Mouse (Mus musculus): Measurements from ENCODE around the gene Utrn. TPM values are rescaled to one million over a fixed set of nuclear protein-coding genes. Genes with fewer than 3 reads are reported as not detected.

Gene Utrn
- polyA plus RNA-seq, 1 experiment: 159 TPM

DNA sequence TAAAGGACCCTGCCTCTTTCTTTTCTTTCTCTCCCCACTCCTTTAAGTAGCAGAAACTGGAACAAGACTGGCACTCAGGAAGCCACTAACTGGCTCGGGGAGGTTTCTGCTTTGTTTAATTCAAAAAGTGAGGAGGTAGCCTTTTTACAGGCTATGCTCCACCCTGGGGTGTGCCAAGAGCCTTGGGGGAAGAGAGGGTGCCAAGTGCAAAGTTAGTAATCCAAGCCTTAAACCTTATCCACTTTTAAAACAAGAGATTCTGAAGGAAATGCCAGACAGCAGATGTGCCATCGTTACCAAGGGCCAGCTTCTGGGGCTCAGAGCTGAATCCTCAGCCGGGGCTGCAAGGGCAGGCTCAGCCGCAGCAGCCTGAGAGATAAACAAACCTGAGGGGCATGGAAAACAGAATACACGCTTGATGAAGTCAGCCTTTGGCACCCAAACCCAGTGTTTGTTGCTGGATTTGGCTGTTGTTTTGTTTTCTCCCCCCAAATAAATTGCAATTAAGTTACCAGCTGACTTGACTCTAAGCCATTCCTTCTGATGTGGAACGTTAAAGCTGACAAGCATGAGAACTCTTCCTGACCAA, 322.0 kb downstream of the Utrn start:
- no peaks in the 10 kb centered on the region for H3K4me1 ChIP-seq (ENCODE audit: control insufficient read depth, insufficient read depth, low read length)
- H3K36me3 ChIP-seq (ENCODE audit: control insufficient read depth, insufficient read depth, low read length, poor library complexity, severe bottlenecking): 0 out of 2 replicates have a peak, but pooled peaks cover 4% of the 10 kb centered on the region
- peak overlapping the region; percentile 40 for H3K4me3 ChIP-seq (ENCODE audit: low read depth, low read length)
- TF ChIP-seq POLR2A (IDR thresholded peaks at IDR 0.05; ENCODE audit: insufficient read depth, low read length) (no peak), CTCF (IDR thresholded peaks at IDR 0.05; ENCODE audit: low read depth, low read length) (no peak), EP300 (IDR thresholded peaks at IDR 0.05; ENCODE audit: insufficient read depth, low read depth, low read length) (no peak)
- peak overlapping the region; percentile 31 for H3K9ac ChIP-seq (ENCODE audit: low read depth, poor library complexity, severe bottlenecking)
- no peaks in the 10 kb centered on the region for H3K27me3 ChIP-seq (ENCODE audit: control insufficient read depth, insufficient read depth, low read length, poor library complexity, severe bottlenecking)
- H3K9me3 ChIP-seq (replicated peaks; ENCODE audit: control insufficient read depth, insufficient read depth, low read length, poor library complexity, severe bottlenecking): no peaks in the 10 kb centered on the region
- H3K27ac ChIP-seq (ENCODE audit: insufficient read depth, low read length): no peak overlapping the region

DNA sequence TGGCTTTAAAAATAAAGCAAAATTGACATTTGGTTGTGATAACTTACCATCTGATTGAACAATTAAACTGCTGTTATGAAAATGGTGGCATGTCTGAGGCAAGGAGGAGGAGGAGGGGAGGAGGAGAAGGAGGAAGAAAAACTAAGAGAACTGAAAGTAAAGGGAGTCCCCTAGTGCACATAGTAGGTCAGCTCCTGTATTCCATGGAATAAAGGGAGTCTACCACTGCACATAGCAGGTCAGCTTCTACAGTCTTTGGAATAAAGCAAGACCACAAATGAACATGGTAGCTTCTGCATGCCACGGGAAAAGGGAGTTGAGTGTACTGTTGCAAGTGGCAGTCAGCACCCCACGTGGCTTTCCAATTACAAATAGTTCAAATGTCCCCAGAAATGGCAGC, 323.7 kb downstream of the Utrn start:
- Histone ChIP-seq H3K9me3 (replicated peaks; ENCODE audit: control insufficient read depth, insufficient read depth, low read length, poor library complexity, severe bottlenecking) (no peaks in the 10 kb centered on the region), H3K4me1 (ENCODE audit: control insufficient read depth, insufficient read depth, low read length) (no peaks in the 10 kb centered on the region), H3K27me3 (ENCODE audit: control insufficient read depth, insufficient read depth, low read length, poor library complexity, severe bottlenecking) (no peaks in the 10 kb centered on the region), H3K4me3 (ENCODE audit: low read depth, low read length) (no peak overlapping the region), H3K9ac (ENCODE audit: low read depth, poor library complexity, severe bottlenecking) (0 out of 2 replicates have a peak overlapping the region, but pooled peaks have one; percentile 31), H3K36me3 (ENCODE audit: control insufficient read depth, insufficient read depth, low read length, poor library complexity, severe bottlenecking) (0 out of 2 replicates have a peak, but pooled peaks cover 4% of the 10 kb centered on the region), H3K27ac (ENCODE audit: insufficient read depth, low read length) (no peak overlapping the region)
- TF ChIP-seq CTCF (IDR thresholded peaks at IDR 0.05; ENCODE audit: low read depth, low read length): no peak

DNA sequence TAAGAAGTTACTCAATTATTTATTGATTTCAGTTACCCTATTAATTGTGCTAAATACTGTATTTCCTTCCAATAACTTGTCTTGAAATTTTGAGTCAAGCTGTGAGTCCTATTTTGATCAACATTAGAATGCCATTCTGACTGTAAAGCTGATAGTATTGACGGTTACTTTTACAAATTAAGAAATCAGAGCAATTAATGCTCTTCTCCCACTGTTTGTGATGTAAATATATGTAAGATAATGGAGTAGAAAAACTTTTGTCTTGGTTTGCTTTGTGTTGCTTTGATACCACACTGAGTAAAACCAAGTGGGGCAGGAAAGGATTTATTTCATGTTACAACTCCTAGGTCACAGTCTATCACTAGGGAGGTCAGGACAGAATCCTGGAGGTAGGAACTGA, 327.4 kb downstream of the Utrn start:
- Histone ChIP-seq H3K4me3 (ENCODE audit: low read depth, low read length) (no peak overlapping the region), H3K9me3 (replicated peaks; ENCODE audit: control insufficient read depth, insufficient read depth, low read length, poor library complexity, severe bottlenecking) (no peaks in the 10 kb centered on the region), H3K27me3 (ENCODE audit: control insufficient read depth, insufficient read depth, low read length, poor library complexity, severe bottlenecking) (no peaks in the 10 kb centered on the region), H3K4me1 (ENCODE audit: control insufficient read depth, insufficient read depth, low read length) (no peaks in the 10 kb centered on the region), H3K9ac (ENCODE audit: low read depth, poor library complexity, severe bottlenecking) (no peak overlapping the region), H3K36me3 (ENCODE audit: control insufficient read depth, insufficient read depth, low read length, poor library complexity, severe bottlenecking) (peaks cover 9% of the 10 kb centered on the region), H3K27ac (ENCODE audit: insufficient read depth, low read length) (no peak overlapping the region)
- TF ChIP-seq CTCF (IDR thresholded peaks at IDR 0.05; ENCODE audit: low read depth, low read length): no peak
- no peak for TF ChIP-seq EP300 (IDR thresholded peaks at IDR 0.05; ENCODE audit: insufficient read depth, low read depth, low read length)
- no peak for TF ChIP-seq POLR2A (IDR thresholded peaks at IDR 0.05; ENCODE audit: insufficient read depth, low read length)

DNA sequence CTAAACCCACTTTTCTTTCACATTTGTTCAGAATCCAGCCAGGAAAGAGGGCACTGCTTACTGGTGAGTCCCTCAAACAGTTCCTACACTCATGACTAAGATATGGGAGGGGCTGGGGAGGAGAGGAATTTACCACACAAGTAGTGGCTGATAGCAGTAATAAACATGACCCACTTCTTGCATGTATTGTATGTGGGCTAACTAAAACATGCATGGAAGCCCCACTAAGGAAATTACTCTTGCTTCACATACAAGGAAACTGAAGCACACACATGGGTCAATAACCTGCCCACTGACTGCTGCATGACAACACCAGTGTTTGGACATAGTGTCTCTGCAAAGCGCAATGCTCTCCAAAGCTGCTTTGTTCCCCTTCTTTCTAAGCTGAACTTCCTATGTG, 333.9 kb downstream of the Utrn start:
- H3K4me1 ChIP-seq (ENCODE audit: control insufficient read depth, insufficient read depth, low read length): peaks cover 2% of the 10 kb centered on the region
- peaks cover 5% of the 10 kb centered on the region for H3K36me3 ChIP-seq (ENCODE audit: control insufficient read depth, insufficient read depth, low read length, poor library complexity, severe bottlenecking)
- H3K9me3 ChIP-seq (replicated peaks; ENCODE audit: control insufficient read depth, insufficient read depth, low read length, poor library complexity, severe bottlenecking): no peaks in the 10 kb centered on the region
- H3K27me3 ChIP-seq (ENCODE audit: control insufficient read depth, insufficient read depth, low read length, poor library complexity, severe bottlenecking): no peaks in the 10 kb centered on the region
- TF ChIP-seq POLR2A (IDR thresholded peaks at IDR 0.05; ENCODE audit: insufficient read depth, low read length) (no peak), CTCF (IDR thresholded peaks at IDR 0.05; ENCODE audit: low read depth, low read length) (no peak), EP300 (IDR thresholded peaks at IDR 0.05; ENCODE audit: insufficient read depth, low read depth, low read length) (no peak)
- H3K4me3 ChIP-seq (ENCODE audit: low read depth, low read length): no peak overlapping the region
- H3K9ac ChIP-seq (ENCODE audit: low read depth, poor library complexity, severe bottlenecking): no peak overlapping the region
- no peak overlapping the region for H3K27ac ChIP-seq (ENCODE audit: insufficient read depth, low read length)

DNA sequence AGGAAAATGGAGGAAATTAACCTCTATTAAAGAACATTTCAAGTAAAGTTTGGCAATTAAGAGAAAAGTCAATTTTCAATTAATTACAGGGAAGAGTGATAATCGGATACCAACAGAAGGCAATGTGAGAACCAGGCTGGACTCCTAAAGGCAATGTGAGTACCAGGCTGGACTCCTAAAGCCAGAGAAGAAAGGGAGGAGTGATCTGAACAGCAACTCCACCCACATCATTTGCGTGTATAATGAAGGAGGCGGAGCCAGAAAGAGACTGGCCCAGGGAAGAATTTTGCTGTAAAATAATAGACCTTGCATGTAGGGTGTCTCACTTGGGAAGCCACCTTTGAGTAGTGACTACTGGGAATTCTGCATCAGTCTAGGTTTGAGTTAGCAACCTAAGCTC, 334.4 kb downstream of the Utrn start:
- H3K4me1 ChIP-seq (ENCODE audit: control insufficient read depth, insufficient read depth, low read length): peaks cover 2% of the 10 kb centered on the region
- H3K27me3 ChIP-seq (ENCODE audit: control insufficient read depth, insufficient read depth, low read length, poor library complexity, severe bottlenecking): no peaks in the 10 kb centered on the region
- no peak overlapping the region for H3K27ac ChIP-seq (ENCODE audit: insufficient read depth, low read length)
- H3K36me3 ChIP-seq (ENCODE audit: control insufficient read depth, insufficient read depth, low read length, poor library complexity, severe bottlenecking): peaks cover 5% of the 10 kb centered on the region
- TF ChIP-seq CTCF (IDR thresholded peaks at IDR 0.05; ENCODE audit: low read depth, low read length) (no peak), POLR2A (IDR thresholded peaks at IDR 0.05; ENCODE audit: insufficient read depth, low read length) (no peak), EP300 (IDR thresholded peaks at IDR 0.05; ENCODE audit: insufficient read depth, low read depth, low read length) (no peak)
- no peaks in the 10 kb centered on the region for H3K9me3 ChIP-seq (replicated peaks; ENCODE audit: control insufficient read depth, insufficient read depth, low read length, poor library complexity, severe bottlenecking)
- no peak overlapping the region for H3K4me3 ChIP-seq (ENCODE audit: low read depth, low read length)
- H3K9ac ChIP-seq (ENCODE audit: low read depth, poor library complexity, severe bottlenecking): no peak overlapping the region

DNA sequence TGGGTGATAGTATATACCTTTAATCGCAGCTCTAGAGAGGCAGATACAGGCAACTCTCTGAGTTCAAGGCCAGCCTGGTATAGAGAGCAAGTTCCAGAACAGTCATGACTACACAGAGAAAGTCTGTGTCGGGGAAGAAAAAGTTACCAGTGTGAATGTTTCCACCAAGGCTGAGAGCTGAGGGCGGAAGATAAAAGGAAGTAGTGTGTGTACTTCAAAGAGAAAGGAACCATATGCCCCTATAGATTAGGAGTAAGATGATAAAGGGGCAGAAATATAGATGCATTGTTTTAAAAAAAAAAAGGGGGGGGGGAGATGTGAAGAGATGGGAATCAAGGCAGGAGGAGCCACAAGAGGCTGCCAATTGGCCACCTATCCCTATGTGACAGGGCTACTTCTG, 334.9 kb downstream of the Utrn start:
- TF ChIP-seq POLR2A (IDR thresholded peaks at IDR 0.05; ENCODE audit: insufficient read depth, low read length): no peak
- TF ChIP-seq EP300 (IDR thresholded peaks at IDR 0.05; ENCODE audit: insufficient read depth, low read depth, low read length): no peak
- TF ChIP-seq CTCF (IDR thresholded peaks at IDR 0.05; ENCODE audit: low read depth, low read length): no peak
- Histone ChIP-seq H3K27ac (ENCODE audit: insufficient read depth, low read length) (no peak overlapping the region), H3K4me1 (ENCODE audit: control insufficient read depth, insufficient read depth, low read length) (peaks cover 2% of the 10 kb centered on the region), H3K4me3 (ENCODE audit: low read depth, low read length) (no peak overlapping the region), H3K27me3 (ENCODE audit: control insufficient read depth, insufficient read depth, low read length, poor library complexity, severe bottlenecking) (no peaks in the 10 kb centered on the region), H3K36me3 (ENCODE audit: control insufficient read depth, insufficient read depth, low read length, poor library complexity, severe bottlenecking) (peaks cover 5% of the 10 kb centered on the region), H3K9me3 (replicated peaks; ENCODE audit: control insufficient read depth, insufficient read depth, low read length, poor library complexity, severe bottlenecking) (no peaks in the 10 kb centered on the region), H3K9ac (ENCODE audit: low read depth, poor library complexity, severe bottlenecking) (no peak overlapping the region)

Data from ES-Bruce4 (cell line).